Mouse (Mus musculus) macrophage (primary cell): ENCODE data around the gene Ints12. TPM values are rescaled to one million over a fixed set of nuclear protein-coding genes. Genes with fewer than 3 reads are reported as not detected.
A peak's percentile ranks its signal among the peaks of the same experiment; 100 is the strongest.

Experiments used
- H3K27ac ChIP-seq: fragments of 350-480 bp; formaldehyde crosslinking; 2 replicates; pipeline ENCODE4 v1.9.0; 2021
- H3K36me3 ChIP-seq: fragments of 350-480 bp; formaldehyde crosslinking; 2 replicates; pipeline ENCODE4 v1.9.0; 2021; ENCODE audit errors: inconsistent target
- H3K4me3 ChIP-seq: fragments of 350-480 bp; formaldehyde crosslinking; 2 replicates; pipeline ENCODE4 v1.9.0; 2021; ENCODE audit errors: inconsistent target
- H3K79me2 ChIP-seq: fragments of 350-480 bp; formaldehyde crosslinking; 2 replicates; pipeline ENCODE4 v1.9.0; 2021; ENCODE audit errors: inconsistent target
- WGBS: methylation state at CpG from one replicate; pipeline ENCODE4 v1.1.7; 2026; ENCODE audit warnings: inconsistent platforms; ENCODE audit not compliant: missing documents; 5-methylcytosine and 5-hydroxymethylcytosine counted together
- polyA plus RNA-seq: library from polyadenylated mRNA; stranded (reverse); fragments of 250-400 nt; gene quantifications from 3 replicates; pipeline ENCODE4 v1.2.4, GENCODE M21; 2018; ENCODE audit warnings: inconsistent platforms
- total RNA-seq, 78 experiments: library from RNA; depleted of rRNA; stranded (reverse); fragments of 250-400 nt; gene quantifications; 1 replicate in 9 of 78; 2 replicates in 24 of 78; 3 replicates in 43 of 78; 4 replicates in 2 of 78; pipeline ENCODE4 v1.2.4; 2018; ENCODE audit warnings: inconsistent platforms in 56 of 78

The Ints12 gene
- total RNA-seq (2018; cell fraction: chromatin; rRNA removed) = 10 to 100 TPM; 12.1 to 51.2 (median 25.7) TPM
- total RNA-seq (2018; cell fraction: cytosol; rRNA removed) = 10 to 100 TPM; 17.7 to 41.2 (median 25.6) TPM
- 10 to 100 TPM; 19.7 to 44.0 (median 31.2) TPM for total RNA-seq (2018; cell fraction: nucleus; rRNA removed)
- 14.7 to 30.8 TPM (median 16.7 TPM) in 3 replicates for polyA plus RNA-seq

DNA sequence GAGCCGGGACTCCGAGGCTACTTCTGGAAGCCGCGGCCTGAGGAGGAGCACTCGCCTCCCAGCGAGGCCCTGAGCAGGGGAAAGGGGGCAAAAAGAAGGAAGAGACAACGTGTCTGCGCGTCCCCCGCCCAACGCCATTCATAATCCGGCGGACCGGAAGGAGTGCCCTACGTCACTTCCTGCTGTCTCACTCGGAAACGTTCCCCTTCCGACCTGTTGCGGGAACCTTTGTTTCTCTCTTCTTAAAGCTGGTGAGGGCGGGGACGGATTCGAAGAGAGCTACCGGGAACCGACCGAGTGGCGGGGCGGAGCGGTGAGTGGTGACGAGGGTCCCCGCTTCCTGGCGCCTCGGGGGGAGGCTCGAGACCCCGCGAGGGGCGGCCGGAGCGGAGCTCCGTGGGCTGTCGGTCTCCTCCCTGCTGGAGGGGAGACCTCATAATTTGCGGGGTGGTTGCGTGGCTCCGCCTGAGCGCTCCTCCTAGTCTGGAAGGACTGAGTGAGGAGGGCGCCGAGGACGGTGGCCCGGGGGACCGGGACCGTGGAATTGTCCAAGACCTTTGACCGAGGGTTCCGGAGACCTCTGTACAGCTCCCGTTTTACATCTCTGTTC is at the start of gene Ints12, which contains the start of gene Gstcd:
TSS of gene Ints12 (plus strand) at position 177 of the 610 bp plus-strand sequence.
TSS of gene Gstcd (minus strand) at position 370 of the 610 bp plus-strand sequence.
- WGBS = 0% methylated on average over 53 of the region's 53 CpGs
- Histone ChIP-seq H3K27ac (peak within 1 kb of the TSS; percentile 92), H3K79me2 (peaks cover 75% of the 10 kb centered on the region), H3K4me3 (peak within 1 kb of the TSS; percentile 80), H3K36me3 (peaks cover 2% of the 10 kb centered on the region; the same call in 1 of the 2 replicates)

DNA sequence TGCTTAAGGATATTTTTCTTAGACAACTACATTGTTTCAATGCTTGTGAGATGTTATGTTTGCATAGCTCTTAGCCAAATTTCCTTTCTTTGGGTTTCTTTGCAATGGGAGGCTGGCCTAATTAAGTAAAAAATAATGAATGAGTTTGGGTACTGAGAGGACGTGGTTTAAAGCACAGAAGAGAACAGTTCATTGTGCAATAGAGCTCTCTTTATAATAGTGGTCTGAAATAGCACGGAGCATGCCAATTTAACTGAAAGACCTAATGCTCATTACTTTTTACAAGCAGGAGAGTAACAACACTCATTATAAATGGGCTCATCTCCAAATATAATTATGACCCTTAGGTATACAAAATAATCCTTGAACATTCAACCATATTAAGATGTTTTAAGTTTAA is 39.6 kb upstream of the Ints12 start:
- no peak overlapping the region for H3K27ac ChIP-seq
- H3K79me2 ChIP-seq = no peaks in the 10 kb centered on the region
- 76% methylated on average over 2 of the region's 2 CpGs for WGBS
- H3K36me3 ChIP-seq = no peaks in the 10 kb centered on the region
- H3K4me3 ChIP-seq = no peak overlapping the region

DNA sequence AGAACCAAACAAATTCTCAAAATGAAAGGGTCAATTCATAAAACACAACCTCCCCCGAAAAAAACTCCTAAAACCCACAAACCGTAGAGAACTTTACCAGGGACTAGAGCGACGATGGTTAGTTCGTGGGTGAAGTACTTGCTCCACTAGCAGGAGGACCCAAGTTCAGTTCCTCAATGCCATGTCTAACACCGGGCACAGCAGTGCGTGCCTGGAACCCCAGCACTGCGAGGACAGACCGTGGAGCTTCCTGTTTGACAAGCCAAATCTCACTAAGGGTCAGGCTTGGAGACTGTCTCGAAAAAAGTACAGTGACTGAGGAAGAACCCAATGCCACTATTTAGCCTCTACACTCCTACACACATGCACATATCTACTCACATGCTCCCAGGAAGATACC is 16.1 kb upstream of the Ints12 start:
- WGBS = 71% methylated on average over 10 of the region's 10 CpGs
- no peaks in the 10 kb centered on the region for H3K36me3 ChIP-seq

DNA sequence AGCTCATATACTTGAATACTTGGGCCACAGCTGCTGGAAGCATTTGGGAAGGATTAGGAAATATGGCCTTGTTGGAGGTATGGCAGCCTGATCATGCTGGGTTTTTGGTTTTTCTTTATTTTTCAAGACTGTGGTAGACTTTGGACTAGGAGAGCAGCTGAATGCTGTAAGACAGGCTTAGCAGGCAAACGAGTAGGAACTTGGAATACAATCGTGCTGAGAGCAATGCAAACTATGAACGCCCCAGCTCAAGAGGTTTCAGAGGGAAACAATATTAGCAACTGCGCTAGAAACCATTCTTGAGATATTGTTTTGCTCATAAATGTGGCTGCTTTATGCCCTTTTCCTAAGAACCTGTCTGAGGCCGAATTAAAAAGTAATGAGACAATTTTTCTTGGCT is 8.9 kb upstream of the Ints12 start:
- Histone ChIP-seq H3K79me2 (peaks cover 7% of the 10 kb centered on the region; the same call in 1 of the 2 replicates), H3K4me3 (no peak overlapping the region), H3K36me3 (peaks cover 11% of the 10 kb centered on the region; the same call in 1 of the 2 replicates), H3K27ac (no peak overlapping the region)
- WGBS = 100% methylated on average over 5 of the region's 5 CpGs

More for the DNA sequence above, 16.1 kb upstream of the Ints12 start:
- H3K4me3 ChIP-seq = no peak overlapping the region
- no peaks in the 10 kb centered on the region for H3K79me2 ChIP-seq
- H3K27ac ChIP-seq = no peak overlapping the region

DNA sequence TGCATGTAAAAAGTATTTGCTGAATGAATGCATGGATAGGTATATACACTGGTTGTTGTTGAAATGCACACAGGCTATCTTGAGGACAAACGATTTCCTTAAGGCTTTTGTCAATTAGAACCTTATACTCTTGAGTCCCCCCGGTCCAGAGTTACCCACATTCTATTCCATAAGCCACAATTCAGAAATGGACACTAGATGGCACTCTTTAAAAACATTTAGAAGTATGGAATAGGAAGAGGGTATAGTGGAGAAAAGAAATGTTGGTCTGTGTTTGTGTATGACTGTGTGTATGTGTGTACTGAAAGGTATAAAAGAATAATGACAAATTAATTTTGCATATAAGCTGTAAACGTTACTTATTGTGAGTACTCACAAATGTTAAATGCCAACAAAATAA is 5.8 kb upstream of the Ints12 start:
- WGBS = 47% methylated on average over 3 of the region's 3 CpGs
- H3K36me3 ChIP-seq = peaks cover 11% of the 10 kb centered on the region; the same call in 1 of the 2 replicates

DNA sequence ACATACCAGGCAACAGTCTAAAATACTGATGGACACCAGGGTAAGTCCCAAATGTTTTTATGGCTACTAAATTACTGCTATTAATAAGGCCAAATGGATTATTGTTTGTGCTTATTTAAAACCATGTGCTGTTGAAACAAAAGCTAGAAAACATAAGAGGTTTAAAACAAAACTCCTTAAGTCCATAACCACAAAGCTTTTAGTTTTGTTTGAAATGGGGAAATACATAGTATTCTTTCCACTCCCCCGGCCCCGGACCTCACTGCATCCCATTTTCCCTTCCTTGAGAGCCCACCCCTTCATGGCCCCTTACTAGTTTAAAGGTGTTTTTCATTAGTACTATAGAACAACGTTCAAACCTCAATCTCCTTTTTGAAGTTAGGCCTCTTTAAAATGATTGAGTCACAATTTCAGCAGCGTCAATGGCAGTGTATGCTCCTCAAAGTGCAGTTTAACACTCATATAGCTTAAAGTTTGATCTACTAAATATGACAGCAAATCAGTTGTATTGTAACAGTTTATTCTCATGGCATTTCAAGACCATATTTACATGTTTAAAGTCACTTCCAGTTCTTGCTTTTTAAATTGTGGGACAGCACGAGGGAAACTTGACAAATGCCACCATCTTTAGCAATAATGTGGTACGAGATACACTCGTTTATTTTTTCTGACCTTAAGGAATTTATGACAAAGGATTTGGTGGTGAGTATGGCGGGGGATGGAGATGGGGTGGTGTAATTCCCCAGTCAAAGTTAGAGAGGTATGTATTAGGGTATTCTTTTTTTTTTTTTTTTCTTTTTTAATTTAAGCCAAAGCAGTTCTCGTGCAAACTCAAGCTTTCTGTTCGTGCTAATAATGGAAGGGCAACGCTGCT is 1.2 kb upstream of the Ints12 start:
- Histone ChIP-seq H3K36me3 (no peaks in the 10 kb centered on the region), H3K4me3 (peak overlapping the region; percentile 80), H3K79me2 (peaks cover 62% of the 10 kb centered on the region), H3K27ac (peak overlapping the region; percentile 41)
- WGBS = 2% methylated on average over 11 of the region's 11 CpGs

More for the DNA sequence above, 5.8 kb upstream of the Ints12 start:
- H3K27ac ChIP-seq = no peak overlapping the region
- no peak overlapping the region for H3K4me3 ChIP-seq
- H3K79me2 ChIP-seq = peaks cover 38% of the 10 kb centered on the region

DNA sequence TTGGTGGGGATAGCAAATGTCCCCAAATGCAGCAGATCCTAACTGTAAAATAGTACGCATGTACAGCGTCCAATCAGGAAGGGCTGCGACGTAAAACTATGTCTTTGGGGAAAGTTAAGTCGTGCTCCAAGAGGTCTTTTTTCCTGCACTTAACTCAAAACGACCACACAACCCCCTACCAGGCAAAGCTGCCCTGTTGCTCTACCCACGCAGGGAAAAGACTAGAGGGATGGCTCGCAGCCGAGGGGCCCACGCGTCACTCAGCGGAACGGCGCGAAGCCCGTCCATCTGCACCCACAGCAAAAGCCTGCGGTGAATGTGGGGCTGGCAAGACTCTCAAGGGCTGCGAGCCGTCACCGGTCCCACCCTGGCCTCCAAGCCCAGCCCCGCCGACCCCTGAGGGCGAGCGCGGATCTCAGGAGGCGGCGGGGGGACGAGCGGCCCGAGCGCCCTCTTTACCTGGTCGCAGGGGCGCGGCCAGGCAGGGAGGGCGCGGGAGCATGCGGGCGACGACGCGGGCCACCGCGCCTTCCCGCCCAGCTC is 448 bp upstream of the Ints12 start:
- Histone ChIP-seq H3K79me2 (peaks cover 69% of the 10 kb centered on the region), H3K4me3 (peak overlapping the region; percentile 80), H3K27ac (peak overlapping the region; percentile 92), H3K36me3 (no peaks in the 10 kb centered on the region)
- under 1% methylated on average over 44 of the region's 44 CpGs for WGBS

DNA sequence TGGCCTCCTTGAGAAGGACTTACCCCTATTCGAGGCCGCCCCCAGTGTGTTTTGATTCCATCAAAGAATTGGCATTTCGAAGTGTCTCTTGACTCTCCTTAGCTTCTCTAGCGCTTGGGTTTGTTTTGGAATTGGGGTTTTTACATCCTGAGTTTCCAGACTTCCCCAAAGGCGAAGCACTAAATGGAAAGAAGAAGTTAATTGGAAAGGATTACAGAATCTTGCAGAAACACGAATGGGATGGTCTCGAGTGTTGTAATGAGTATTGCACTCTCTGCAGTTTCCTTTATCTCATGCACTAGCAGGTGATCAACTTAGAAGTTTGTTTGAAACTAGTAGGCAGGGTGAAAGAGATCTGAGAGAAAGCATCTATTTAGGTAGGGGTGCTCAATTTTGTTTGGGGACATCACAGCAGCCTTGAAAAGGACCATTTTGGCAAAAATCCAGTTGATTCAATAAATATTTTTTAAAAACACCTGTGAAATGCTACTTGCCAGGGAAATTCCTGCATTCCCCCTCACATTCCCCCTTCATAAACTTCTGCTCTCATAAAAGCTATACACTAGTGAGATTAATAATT is 724 bp downstream of the Ints12 start:
- Histone ChIP-seq H3K79me2 (peaks cover 78% of the 10 kb centered on the region), H3K4me3 (peak overlapping the region; percentile 80), H3K36me3 (peaks cover 8% of the 10 kb centered on the region), H3K27ac (peak overlapping the region; percentile 92)
- WGBS = 2% methylated on average over 7 of the region's 7 CpGs

DNA sequence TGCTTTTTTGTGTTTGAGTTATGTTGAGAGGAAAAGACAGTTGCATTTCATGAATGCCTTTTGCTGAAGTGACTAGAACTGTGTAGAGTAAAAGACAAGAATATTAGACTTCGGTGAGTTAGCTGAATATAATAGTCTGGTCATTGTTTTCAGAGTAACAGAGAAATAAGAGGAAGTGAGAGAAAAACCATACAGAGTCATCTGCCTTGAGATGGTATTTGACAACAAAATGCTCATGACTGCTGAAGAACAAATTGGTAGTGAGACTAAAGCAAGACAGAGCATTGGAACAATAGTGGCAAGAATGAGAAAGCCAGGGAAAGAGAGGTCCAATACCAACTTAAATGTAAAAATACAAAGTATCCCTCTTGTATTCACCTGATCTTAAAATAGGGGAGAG is 1.3 kb downstream of the Ints12 start:
- WGBS = 5% methylated on average over 1 of the region's 1 CpGs
- Histone ChIP-seq H3K79me2 (peaks cover 78% of the 10 kb centered on the region), H3K27ac (peak overlapping the region; percentile 92), H3K4me3 (peak overlapping the region; percentile 80), H3K36me3 (peaks cover 14% of the 10 kb centered on the region)

DNA sequence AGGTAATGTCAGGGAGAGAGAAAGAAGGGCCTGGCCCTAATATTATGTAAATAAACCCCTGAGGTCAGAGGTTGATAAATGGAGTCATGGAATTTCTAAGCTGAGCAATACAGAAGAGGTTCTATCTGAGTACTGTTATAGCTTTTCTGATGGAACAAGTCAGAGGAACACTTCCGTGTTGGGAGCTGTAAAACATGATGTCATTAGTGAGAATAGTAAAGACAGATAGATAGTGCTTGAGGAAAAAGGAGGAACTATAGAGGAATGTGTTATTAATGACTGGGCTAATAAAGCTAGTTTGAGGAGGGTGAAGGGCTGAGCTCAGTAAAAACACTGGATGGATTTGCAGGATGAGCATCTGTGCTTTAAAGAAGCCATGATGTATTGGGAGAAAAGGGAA is 2.7 kb downstream of the Ints12 start:
- WGBS = 62% methylated on average over 1 of the region's 1 CpGs

DNA sequence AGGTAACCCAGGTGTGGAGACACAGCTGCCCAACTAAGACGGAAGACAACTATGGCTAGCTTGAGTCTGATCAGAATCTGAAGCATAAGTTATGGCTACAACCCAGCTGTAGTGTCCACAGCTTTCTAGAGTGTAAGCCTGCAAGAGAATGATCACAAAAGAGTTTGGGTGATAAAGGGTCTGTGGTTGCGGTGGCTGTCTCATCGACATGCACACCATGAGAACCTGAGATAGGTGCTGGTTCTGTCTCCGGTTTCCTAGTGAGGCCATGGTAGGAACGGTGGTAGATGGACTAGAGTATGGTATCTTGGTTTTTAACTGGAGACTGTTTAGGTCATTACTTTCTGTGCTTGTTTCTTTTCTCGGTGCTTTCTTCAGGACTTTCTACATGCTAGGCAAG is 6.3 kb downstream of the Ints12 start:
- Histone ChIP-seq H3K27ac (no peak overlapping the region), H3K4me3 (no peak overlapping the region), H3K79me2 (peaks cover 51% of the 10 kb centered on the region), H3K36me3 (peaks cover 62% of the 10 kb centered on the region)
- WGBS = 97% methylated on average over 6 of the region's 6 CpGs

More for the DNA sequence above, 2.7 kb downstream of the Ints12 start:
- Histone ChIP-seq H3K79me2 (peaks cover 70% of the 10 kb centered on the region), H3K36me3 (peaks cover 27% of the 10 kb centered on the region), H3K27ac (no peak overlapping the region), H3K4me3 (no peak overlapping the region)

DNA sequence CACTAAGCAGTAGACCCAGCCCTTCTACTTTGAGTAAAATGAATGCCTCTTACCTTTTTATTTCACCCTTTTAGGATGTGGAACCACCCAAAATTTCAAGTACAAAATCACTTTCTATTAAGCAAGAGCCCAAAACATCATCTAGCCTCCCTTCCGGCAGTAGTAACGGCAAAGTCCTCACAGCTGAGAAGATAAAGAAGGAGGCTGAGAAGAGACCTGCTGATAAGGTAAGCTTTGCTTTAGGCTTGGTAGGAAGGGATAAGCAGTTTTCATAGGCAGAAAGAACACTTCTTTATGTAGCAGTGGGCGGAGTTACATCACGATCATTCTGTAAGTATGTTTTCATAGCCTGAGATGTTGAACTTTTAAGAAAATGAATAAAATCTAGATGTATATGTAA is 6.7 kb downstream of the Ints12 start:
- Histone ChIP-seq H3K27ac (no peak overlapping the region), H3K4me3 (no peak overlapping the region), H3K36me3 (peaks cover 66% of the 10 kb centered on the region), H3K79me2 (peaks cover 51% of the 10 kb centered on the region)
- 98% methylated on average over 4 of the region's 4 CpGs for WGBS

DNA sequence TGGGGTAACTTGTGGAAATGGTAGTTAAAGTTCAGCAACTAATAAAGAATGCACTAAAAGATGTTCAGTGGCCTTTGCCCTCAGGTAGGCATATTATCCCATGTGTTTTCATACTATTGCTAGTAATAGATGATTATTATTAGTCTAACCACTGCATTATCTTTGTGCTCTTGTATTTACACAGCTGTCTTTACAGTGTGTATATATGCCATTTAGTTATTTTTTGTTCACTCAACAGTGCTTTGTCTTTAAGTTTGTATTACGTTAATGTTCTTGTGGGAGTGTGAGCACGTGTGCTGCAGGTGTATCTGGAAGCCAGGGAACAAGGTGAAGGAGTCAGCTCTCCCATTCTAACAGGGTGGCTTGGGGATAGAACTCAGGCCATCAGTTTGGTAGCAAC is 7.3 kb downstream of the Ints12 start:
- 100% methylated on average over 2 of the region's 2 CpGs for WGBS
- Histone ChIP-seq H3K79me2 (peaks cover 46% of the 10 kb centered on the region), H3K27ac (no peak overlapping the region), H3K36me3 (peaks cover 66% of the 10 kb centered on the region), H3K4me3 (no peak overlapping the region)

DNA sequence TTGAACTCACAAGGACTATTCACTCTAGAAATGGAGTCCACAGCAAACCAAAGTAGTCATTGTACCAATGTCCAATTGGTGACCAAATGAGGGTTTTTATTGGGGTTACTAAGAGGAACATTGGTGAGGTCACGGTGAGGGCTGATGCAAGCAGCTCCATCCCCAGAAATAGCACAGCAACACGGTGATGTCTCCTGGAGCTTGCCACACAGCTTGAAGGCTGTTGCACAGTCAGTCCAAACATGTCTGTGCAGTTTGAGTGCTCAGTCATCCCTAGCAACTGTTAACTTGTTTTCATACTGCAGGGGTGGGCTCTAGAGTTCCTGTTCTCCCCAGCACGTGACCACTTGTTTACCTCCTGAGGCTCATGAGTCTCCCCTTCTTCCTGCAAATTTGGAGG is 12.1 kb downstream of the Ints12 start:
- Histone ChIP-seq H3K36me3 (peaks cover 72% of the 10 kb centered on the region), H3K4me3 (no peak overlapping the region), H3K27ac (no peak overlapping the region), H3K79me2 (no peaks in the 10 kb centered on the region; the same call in 1 of the 2 replicates)
- 69% methylated on average over 3 of the region's 3 CpGs for WGBS
